Mouse (Mus musculus) frontal cortex, adult (tissue): ENCODE measurements around the gene Arid5b.

Experiments
- ATAC-seq: cut with Nextera tagmentation; 2 replicates; pipeline ENCODE4 v1.9.2; 2017; ENCODE audit warnings: mild to moderate bottlenecking, moderate library complexity, mixed read lengths; ENCODE audit not compliant: low TSS enrichment

Gene Arid5b

GRCm38 (mm10) chr10:68164723-68165706 lies 113.5 kb downstream of the Arid5b start:
- peak; percentile 83 for ATAC-seq

- no peak for ATAC-seq
Observed at GRCm38 (mm10) chr10:68164137-68164536, 114.4 kb downstream of the Arid5b start.

- no peak for ATAC-seq
Observed at GRCm38 (mm10) chr10:68159759-68160158, 118.8 kb downstream of the Arid5b start.

- ATAC-seq: no peak
Observed at GRCm38 (mm10) chr10:68158555-68158954, 120.0 kb downstream of the Arid5b start.

- no peak for ATAC-seq
Observed at GRCm38 (mm10) chr10:68157511-68157910, 121.0 kb downstream of the Arid5b start.

GRCm38 (mm10) chr10:68156646-68157245 lies 121.8 kb downstream of the Arid5b start:
- ATAC-seq: no peak

- ATAC-seq: no peak
Observed at GRCm38 (mm10) chr10:68156159-68156558, 122.4 kb downstream of the Arid5b start.

GRCm38 (mm10) chr10:68155431-68156119 lies 123.0 kb downstream of the Arid5b start:
- no peak for ATAC-seq

GRCm38 (mm10) chr10:68154046-68154765 lies 124.3 kb downstream of the Arid5b start:
- ATAC-seq: no peak

GRCm38 (mm10) chr10:68153344-68154045 lies 125.0 kb downstream of the Arid5b start:
- ATAC-seq: no peak

- ATAC-seq: no peak
Observed at GRCm38 (mm10) chr10:68148495-68148894, 130.0 kb downstream of the Arid5b start.

GRCm38 (mm10) chr10:68147730-68148129 lies 130.8 kb downstream of the Arid5b start:
- no peak for ATAC-seq

GRCm38 (mm10) chr10:68146842-68147241 lies 131.7 kb downstream of the Arid5b start:
- ATAC-seq: peak; percentile 56; the same call in 1 of the 2 replicates

- ATAC-seq: peak; percentile 35; the same call in 1 of the 2 replicates
Observed at GRCm38 (mm10) chr10:68145286-68145950, 133.1 kb downstream of the Arid5b start.

- no peak for ATAC-seq
Observed at GRCm38 (mm10) chr10:68142501-68142900, 136.0 kb downstream of the Arid5b start.

- ATAC-seq: no peak
Observed at GRCm38 (mm10) chr10:68141567-68141966, 137.0 kb downstream of the Arid5b start.

GRCm38 (mm10) chr10:68140871-68141270 lies 137.7 kb downstream of the Arid5b start:
- no peak for ATAC-seq

GRCm38 (mm10) chr10:68140306-68140705 lies 138.2 kb downstream of the Arid5b start:
- ATAC-seq: no peak

GRCm38 (mm10) chr10:68138123-68138522 lies 140.4 kb downstream of the Arid5b start:
- ATAC-seq: no peak

GRCm38 (mm10) chr10:68137151-68137833 lies 141.2 kb downstream of the Arid5b start:
- ATAC-seq: no peak
